Mouse (Mus musculus) liver, embryonic 14.5 days (tissue): ENCODE measurements at regions not wholly inside any gene's neighbourhood (a gene's known extent, or its start where the extent isn't known, plus 50 kb on each side); places are given as distances from the start of the nearest gene placed in this dataset.
A peak's percentile ranks its signal among the peaks of the same experiment; 100 is the strongest.
"Not testable (repeated sequence)": the region's sequence is repeated elsewhere in the genome, so short reads cannot be mapped to it uniquely, and the experiment has no call there.

Source experiments
- CTCF ChIP-seq: IDR thresholded peaks from 2 replicates; pipeline ENCODE4 v1.5.1; 2016; ENCODE audit warnings: antibody characterized with exemption, low read depth, control low read depth
- EP300 ChIP-seq: IDR thresholded peaks from 2 replicates; pipeline ENCODE4 v1.6.1; 2016; ENCODE audit warnings: antibody characterized with exemption, low read depth

DNA sequence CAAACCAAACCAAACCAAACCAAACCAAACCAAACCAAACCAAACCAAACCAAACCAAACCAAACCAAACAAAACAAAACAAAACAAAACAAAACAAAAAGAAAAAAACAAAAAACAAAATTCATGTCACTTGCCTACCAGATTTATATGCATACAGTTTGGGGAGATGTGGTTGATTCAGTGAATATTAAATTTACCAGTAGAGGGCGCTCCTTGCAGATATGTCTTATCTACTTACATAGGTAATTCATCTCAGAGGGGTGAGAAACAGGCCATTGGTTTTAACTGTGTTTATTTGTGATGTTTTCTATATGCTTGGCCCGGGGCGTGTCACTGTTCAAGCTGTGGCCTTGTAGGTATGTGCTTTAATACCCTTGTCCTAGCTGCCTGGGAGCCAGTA is 133.2 kb upstream of the Zfp808 start:
- peak; percentile 25; the same call in 1 of the 2 replicates for TF ChIP-seq CTCF
- TF ChIP-seq EP300, result not testable (repeated sequence)
